Mouse (Mus musculus) forebrain, embryonic 10.5 days (tissue): ENCODE results near the gene Mfng. TPM values are rescaled to one million over a fixed set of nuclear protein-coding genes. Genes with fewer than 3 reads are reported as not detected.

ENCODE experiments used
- DNase-seq: peaks from one replicate; pipeline ENCODE4 v3.0.0-alpha.2; 2017; ENCODE audit warnings: low spot score; ENCODE audit errors: extremely low spot score
- H3K27ac ChIP-seq: fragments of 300-500 bp; sonication (generic); 2 replicates; pipeline ENCODE4 v1.5.1; 2016; ENCODE audit warnings: mild to moderate bottlenecking
- H3K27me3 ChIP-seq: fragments of 300-500 bp; sonication (generic); 2 replicates; pipeline ENCODE4 v1.6.1; 2016; ENCODE audit warnings: mild to moderate bottlenecking; ENCODE audit not compliant: poor library complexity, severe bottlenecking
- H3K36me3 ChIP-seq: fragments of 300-500 bp; sonication (generic); replicated peaks from 2 replicates; pipeline ENCODE4 v1.6.1; 2016; ENCODE audit warnings: mild to moderate bottlenecking, moderate library complexity
- H3K4me1 ChIP-seq: fragments of 300-500 bp; sonication (generic); 2 replicates; pipeline ENCODE4 v1.6.1; 2016
- H3K4me3 ChIP-seq: fragments of 300-500 bp; sonication (generic); 2 replicates; pipeline ENCODE4 v1.5.1; 2016; ENCODE audit warnings: mild to moderate bottlenecking, moderate library complexity
- H3K9me3 ChIP-seq: fragments of 300-500 bp; sonication (generic); 2 replicates; pipeline ENCODE4 v1.6.1; 2016; ENCODE audit warnings: mild to moderate bottlenecking, moderate library complexity
- WGBS: fragments of 180-500 bp; shearing (Covaris S2); methylation state at CpG from one replicate; pipeline ENCODE4 v1.1.7; 2016; 5-methylcytosine and 5-hydroxymethylcytosine counted together
- polyA plus RNA-seq: library from polyadenylated mRNA; unstranded; fragments of >200 nt; fragmentation: Nextera tagmentation; extraction: Ambion mirVana; gene quantifications from 2 replicates; pipeline ENCODE4 v1.2.1, GENCODE M21; 2016

Gene Mfng
- polyA plus RNA-seq = 71.1 and 83.6 TPM in 2 replicates

DNA sequence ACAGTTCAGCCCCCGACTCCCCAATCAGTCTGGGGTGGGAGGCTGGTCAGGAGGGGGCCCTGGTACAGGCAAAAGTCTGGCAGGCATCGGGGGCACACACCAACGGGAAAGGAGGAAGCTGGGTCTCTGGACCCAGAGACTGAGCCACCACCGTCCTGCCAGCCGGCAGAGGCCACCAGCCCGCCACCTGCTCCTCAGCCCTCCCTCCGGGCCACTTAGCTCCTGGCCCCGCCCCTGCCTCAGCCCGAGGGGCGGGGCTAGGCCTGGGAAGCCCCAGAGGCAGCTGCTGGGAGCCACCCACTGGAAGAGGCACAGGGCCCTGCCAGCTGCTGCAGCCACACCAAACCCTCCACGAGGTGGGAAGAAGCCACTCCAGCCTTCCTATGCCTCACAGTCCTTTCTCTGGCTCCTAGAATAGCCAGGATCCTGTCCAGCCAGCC, at the start of gene Mfng:
Gene Mfng (minus strand): TSS at position 186 of the 440 bp plus-strand sequence.
- Histone ChIP-seq H3K4me1 (peaks cover 69% of the 10 kb centered on the region), H3K27ac (peak within 1 kb of the TSS; percentile 94), H3K4me3 (peak within 1 kb of the TSS; percentile 56), H3K27me3 (peaks cover 11% of the 10 kb centered on the region; the same call in 1 of the 2 replicates), H3K9me3 (peaks cover 4% of the 10 kb centered on the region; the same call in 1 of the 2 replicates), H3K36me3 (peaks cover 23% of the 10 kb centered on the region)
- DNase-seq = peak; percentile 77
- WGBS = 2% methylated on average over 11 of the region's 11 CpGs

DNA sequence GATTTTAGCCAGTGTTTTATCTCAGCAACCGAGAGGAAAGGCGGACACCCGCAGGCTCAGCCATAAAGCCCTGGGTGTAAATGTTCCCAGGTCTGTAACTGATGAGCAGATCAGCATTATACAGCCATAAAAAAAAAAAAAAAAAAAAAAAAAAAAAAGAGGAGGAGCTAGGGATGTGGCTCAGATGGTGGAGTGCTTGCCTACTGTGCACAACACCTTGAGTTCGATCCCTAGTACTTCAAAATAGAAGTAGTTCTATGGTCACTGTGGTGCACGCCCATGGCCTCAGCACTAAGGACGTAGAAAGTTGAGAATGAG, 42.8 kb upstream of the Mfng start:
- Histone ChIP-seq H3K27me3 (peaks cover 10% of the 10 kb centered on the region), H3K36me3 (no peaks in the 10 kb centered on the region), H3K27ac (no peak overlapping the region), H3K4me3 (no peak overlapping the region), H3K4me1 (peaks cover 8% of the 10 kb centered on the region; the same call in 1 of the 2 replicates), H3K9me3 (no peaks in the 10 kb centered on the region)
- DNase-seq = no peak
- 82% methylated on average over 6 of the region's 6 CpGs for WGBS

DNA sequence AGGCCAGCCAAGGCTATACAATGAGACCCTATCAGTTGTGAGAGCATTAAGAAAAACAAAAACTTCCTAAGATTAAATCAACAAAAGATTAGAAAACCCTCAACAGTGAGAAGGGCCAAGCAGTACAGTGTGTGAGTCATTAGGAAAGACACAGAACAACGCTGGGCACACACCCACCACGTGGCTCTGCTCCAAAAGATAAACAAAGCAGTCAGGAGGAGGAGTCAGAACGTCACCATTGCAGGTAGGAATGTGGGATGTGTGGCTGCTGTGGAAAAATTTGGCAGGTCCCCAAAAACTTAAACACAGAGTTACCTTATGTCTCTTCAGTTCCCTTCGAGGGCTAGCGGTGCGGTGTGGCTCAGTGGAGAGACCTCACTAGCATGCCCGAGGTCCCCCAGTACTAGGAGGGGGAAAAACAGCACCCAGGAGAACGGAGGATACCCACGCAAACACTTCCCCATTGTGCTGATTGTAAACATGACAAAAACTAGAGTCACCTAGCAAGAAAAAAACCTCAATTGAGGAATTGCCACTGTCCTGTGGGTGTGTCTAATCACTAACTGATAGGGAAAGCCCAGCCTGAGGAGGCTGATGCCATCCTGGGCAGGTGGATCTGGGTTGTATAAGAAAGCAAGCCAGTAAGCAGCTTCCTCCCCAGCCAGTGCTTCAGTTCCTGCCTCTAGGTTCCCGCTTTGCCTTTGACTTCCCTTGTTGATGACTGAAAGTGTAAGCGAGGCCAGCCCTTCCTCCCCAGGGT, 42.2 kb upstream of the Mfng start:
- Histone ChIP-seq H3K9me3 (no peaks in the 10 kb centered on the region), H3K27me3 (peaks cover 5% of the 10 kb centered on the region), H3K36me3 (no peaks in the 10 kb centered on the region), H3K4me1 (peaks cover 6% of the 10 kb centered on the region; the same call in 1 of the 2 replicates), H3K4me3 (no peak overlapping the region), H3K27ac (no peak overlapping the region)
- WGBS = 67% methylated on average over 11 of the region's 11 CpGs
- DNase-seq = no peak

DNA sequence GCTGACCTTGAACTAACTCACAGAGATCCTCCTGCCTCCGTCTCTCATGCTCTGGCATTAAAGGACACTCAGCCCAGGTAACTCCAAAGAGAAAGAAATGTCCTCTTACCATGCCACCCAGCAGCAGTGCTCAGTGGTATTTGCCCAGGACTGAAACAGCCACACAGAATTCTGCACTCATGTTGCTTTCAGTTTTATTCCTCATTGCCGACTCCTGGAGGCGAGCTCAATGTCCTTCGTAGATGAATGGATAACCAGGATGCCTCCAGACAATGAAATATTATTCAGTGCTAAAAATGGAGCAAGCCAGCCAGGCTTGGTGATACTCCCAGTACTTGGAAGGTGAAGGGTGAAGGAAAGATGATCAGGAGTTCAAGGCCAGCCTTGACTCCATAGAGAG, 40.3 kb upstream of the Mfng start:
- no peak overlapping the region for H3K4me3 ChIP-seq
- no peaks in the 10 kb centered on the region for H3K27me3 ChIP-seq
- peaks cover 16% of the 10 kb centered on the region for H3K4me1 ChIP-seq
- WGBS = 94% methylated on average over 4 of the region's 4 CpGs
- H3K9me3 ChIP-seq = no peaks in the 10 kb centered on the region
- H3K27ac ChIP-seq = no peak overlapping the region
- no peaks in the 10 kb centered on the region for H3K36me3 ChIP-seq
- no peak for DNase-seq

DNA sequence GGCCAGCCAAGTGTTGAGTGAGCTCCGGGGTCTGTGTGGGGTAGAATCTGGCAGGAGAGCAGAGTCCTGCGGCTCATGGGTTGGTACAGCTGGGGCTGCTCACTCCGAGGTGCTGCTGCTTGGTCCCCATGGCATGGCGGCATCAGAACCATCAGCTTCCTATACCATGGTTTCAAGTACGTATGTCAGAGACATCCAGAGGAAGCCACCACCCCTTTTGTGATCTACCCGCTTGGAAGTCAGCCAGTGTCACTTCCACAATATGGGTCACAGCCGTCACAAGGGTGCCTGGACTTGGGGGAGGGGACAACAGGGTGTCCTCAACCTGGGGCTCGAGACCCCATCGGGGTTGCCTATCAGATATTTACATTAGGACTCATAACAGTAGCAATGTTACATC, 36.9 kb upstream of the Mfng start:
- DNase-seq = no peak
- 90% methylated on average over 9 of the region's 9 CpGs for WGBS

DNA sequence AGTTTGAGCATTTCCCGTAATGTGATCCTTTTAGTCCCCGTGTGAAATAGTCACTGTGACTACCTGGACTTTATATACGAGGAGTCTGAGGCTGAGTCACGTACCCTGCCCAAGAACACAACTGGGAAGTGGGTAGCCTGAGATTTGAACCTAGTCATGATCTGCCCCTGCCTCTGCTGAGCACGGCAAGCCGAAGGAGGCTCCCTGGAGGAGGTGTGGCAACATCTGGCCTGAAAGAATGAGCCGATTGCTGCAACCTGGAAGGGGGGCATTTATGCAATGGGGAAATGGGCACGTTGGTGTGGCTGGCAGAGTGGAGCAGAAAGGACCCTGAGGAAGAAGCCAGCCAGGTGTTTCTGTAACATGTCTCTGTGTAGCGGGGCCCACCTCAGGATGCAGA, 36.5 kb upstream of the Mfng start:
- DNase-seq = no peak
- whole genome bisulfite sequencing = 80% methylated on average over 9 of the region's 9 CpGs
- H3K27ac ChIP-seq = no peak overlapping the region
- H3K27me3 ChIP-seq = peaks cover 35% of the 10 kb centered on the region
- H3K9me3 ChIP-seq = no peaks in the 10 kb centered on the region
- H3K36me3 ChIP-seq = no peaks in the 10 kb centered on the region
- H3K4me1 ChIP-seq = peaks cover 31% of the 10 kb centered on the region
- no peak overlapping the region for H3K4me3 ChIP-seq

More for the DNA sequence above, 36.9 kb upstream of the Mfng start:
- H3K4me1 ChIP-seq = peaks cover 30% of the 10 kb centered on the region
- no peaks in the 10 kb centered on the region for H3K36me3 ChIP-seq
- H3K27ac ChIP-seq = no peak overlapping the region
- H3K27me3 ChIP-seq = peaks cover 31% of the 10 kb centered on the region
- no peaks in the 10 kb centered on the region for H3K9me3 ChIP-seq
- H3K4me3 ChIP-seq = no peak overlapping the region

DNA sequence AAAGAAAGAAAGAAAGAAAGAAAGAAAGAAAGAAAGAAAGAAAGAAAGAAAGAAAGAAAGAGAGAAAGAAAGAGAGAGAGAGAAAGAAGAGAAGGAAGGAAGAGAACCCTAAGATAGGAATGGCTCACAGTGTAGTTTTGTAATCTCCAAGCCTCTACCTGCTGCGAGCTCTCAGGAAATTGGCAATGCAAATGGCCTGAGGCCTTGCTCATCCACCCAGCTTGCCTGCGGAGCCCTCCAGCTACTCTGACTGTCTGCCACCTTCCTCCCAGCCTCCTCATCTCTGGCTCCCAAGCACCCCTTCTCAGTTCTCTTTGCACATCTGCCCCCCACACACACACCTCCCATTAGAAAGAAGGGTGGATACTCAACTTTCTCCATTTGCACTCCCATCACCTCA, 35.7 kb upstream of the Mfng start:
- Histone ChIP-seq H3K36me3 (no peaks in the 10 kb centered on the region), H3K9me3 (no peaks in the 10 kb centered on the region), H3K4me1 (peaks cover 38% of the 10 kb centered on the region), H3K27me3 (peaks cover 42% of the 10 kb centered on the region), H3K27ac (no peak overlapping the region), H3K4me3 (no peak overlapping the region)
- WGBS = 78% methylated on average over 2 of the region's 2 CpGs
- no peak for DNase-seq

DNA sequence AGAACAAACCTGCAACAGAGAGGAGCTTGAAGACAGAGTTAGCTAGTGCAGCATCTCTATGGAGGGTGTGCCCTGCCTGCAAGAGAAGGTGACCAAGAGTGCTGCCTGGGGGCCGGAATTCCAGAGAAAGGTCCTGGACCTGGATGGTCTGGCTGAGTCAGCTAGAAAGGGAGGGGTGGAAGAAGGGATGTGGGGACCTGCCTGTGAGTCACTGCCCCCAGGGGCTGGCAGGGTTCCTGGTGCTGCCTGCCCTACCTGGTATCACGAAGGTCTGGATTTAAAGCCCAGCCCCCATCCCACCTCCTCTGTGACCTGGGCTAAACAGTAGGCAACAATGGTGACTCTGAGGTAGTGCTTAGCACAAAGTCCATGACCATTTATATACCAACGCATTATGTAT, 33.9 kb upstream of the Mfng start:
- H3K9me3 ChIP-seq = no peaks in the 10 kb centered on the region
- WGBS = 74% methylated on average over 3 of the region's 3 CpGs
- no peak overlapping the region for H3K27ac ChIP-seq
- no peak overlapping the region for H3K4me3 ChIP-seq
- H3K27me3 ChIP-seq = peaks cover 61% of the 10 kb centered on the region
- peaks cover 57% of the 10 kb centered on the region for H3K4me1 ChIP-seq
- no peak for DNase-seq
- no peaks in the 10 kb centered on the region for H3K36me3 ChIP-seq

DNA sequence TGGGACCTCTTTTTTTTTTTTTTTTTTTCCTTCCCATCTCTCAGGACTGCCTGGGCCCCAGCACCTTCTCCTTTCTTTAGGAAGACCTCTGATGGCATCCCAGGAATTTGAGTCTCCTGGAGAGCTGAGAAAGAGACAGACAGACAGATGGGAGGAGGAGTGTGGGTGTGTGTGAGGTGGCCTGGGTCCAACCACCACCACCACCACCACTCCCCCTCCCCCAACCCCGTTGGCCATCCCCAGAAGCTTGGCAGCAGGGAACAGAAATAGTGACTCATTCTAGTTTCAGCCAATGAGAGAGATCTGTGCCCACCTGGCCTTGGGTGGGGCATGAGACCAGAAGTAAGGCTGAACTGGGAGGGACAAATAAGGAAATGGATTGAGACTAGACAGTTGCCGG, 33.3 kb upstream of the Mfng start:
- H3K9me3 ChIP-seq = no peaks in the 10 kb centered on the region
- WGBS = 42% methylated on average over 2 of the region's 2 CpGs
- H3K36me3 ChIP-seq = no peaks in the 10 kb centered on the region
- H3K27me3 ChIP-seq = peaks cover 66% of the 10 kb centered on the region
- H3K27ac ChIP-seq = no peak overlapping the region
- no peak for DNase-seq
- H3K4me1 ChIP-seq = peaks cover 62% of the 10 kb centered on the region
- H3K4me3 ChIP-seq = no peak overlapping the region

DNA sequence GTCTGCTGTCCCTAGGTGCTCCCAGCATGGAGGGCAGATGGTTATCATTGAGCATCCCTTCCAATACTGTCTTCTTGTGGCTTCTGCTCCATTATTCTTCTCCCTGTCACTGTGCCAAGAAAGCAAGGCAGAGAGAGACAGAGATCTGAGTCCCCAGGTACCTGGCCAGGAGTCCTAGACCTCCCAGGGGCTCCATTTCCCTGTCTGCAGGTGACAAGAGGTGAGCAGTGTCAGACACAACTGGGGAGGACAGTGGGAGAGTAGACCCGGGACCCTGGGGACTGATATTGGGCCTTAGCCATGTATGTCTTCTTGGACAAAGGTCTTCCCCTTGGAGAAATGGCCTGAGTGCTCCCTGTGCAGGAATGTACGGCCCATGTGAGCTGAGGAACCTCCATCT, 32.1 kb upstream of the Mfng start:
- Histone ChIP-seq H3K9me3 (no peaks in the 10 kb centered on the region), H3K36me3 (no peaks in the 10 kb centered on the region), H3K27ac (no peak overlapping the region), H3K4me1 (peaks cover 58% of the 10 kb centered on the region), H3K4me3 (no peak overlapping the region), H3K27me3 (peaks cover 79% of the 10 kb centered on the region)
- no peak for DNase-seq
- WGBS = 91% methylated on average over 2 of the region's 2 CpGs

DNA sequence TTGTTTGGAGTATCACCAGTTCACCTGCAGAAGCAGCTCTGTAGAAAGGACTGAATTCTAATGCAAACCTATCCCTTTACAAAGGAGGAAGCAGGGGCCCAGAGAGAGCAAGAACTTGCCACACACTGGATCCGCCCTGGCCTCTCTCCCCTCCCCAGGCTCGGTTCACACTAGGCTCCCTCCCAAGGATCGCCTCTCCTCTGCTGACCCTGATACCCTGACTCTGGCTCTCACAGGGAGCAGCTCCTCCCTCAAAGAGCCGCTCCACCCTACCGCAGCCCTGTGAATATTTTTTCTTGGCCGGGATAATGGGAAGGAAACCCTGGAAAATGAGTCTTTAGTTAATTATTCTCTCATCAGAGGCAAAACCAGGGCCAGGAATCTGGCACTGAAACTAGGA, 31.1 kb upstream of the Mfng start:
- no peaks in the 10 kb centered on the region for H3K9me3 ChIP-seq
- peaks cover 85% of the 10 kb centered on the region for H3K27me3 ChIP-seq
- 5% methylated on average over 6 of the region's 6 CpGs for WGBS
- no peaks in the 10 kb centered on the region for H3K36me3 ChIP-seq
- no peak for DNase-seq
- H3K27ac ChIP-seq = no peak overlapping the region
- H3K4me3 ChIP-seq = no peak overlapping the region
- peaks cover 50% of the 10 kb centered on the region for H3K4me1 ChIP-seq

DNA sequence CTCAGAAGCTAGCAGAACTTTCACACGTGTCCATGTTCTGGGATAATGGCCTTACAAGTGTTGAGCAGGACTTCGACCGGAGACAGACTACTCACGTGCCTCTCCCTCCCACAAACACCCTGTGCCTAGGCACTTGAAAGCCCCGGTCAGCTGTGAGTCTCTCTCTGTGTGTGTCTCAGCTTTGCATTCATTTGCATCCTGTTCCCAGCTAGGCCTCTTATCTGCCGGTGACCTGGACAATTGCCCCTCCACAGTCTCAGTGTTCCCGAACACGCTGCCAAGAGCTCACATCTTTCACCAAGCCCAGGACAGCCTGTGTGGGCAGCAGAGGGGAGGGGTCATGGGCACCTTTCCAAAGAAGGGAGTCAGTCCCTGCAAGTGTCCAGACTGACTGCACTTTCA, 30.2 kb upstream of the Mfng start:
- Histone ChIP-seq H3K36me3 (no peaks in the 10 kb centered on the region), H3K9me3 (no peaks in the 10 kb centered on the region), H3K27ac (no peak overlapping the region), H3K4me1 (peaks cover 52% of the 10 kb centered on the region), H3K4me3 (peak overlapping the region; percentile 11), H3K27me3 (peaks cover 92% of the 10 kb centered on the region)
- DNase-seq = no peak
- WGBS = 2% methylated on average over 8 of the region's 8 CpGs

DNA sequence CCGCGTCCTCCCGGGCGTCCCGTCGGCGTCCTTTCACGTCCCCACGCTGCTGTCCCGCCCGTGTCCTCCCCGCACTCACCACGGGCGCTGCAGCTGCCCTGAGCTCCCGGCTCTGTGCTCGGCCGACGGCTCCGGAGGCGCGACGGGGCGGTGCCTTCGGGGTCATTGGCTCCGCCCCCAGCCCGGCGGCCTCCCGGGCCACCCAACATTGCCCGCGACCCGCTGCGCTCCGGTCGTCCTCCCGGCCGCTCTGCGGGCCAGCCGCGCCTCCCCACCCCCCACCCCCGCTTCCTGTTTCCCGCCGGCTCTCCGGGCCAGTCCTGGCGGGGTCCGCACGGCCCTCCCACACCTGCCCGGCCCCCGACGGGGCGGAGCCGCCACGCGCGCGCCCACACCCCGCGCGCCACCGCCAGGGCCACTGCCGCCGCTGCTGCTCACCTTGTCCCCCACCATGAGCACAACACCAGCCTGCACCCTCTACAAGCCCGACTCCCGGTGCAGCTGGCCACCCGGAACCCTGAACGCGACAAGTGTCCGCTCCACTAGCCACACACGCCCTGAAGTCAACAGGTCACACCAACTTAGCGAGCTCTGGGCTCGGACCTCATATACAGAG, 29.6 kb upstream of the Mfng start, which contains the start of gene Card10:
Gene Card10 (minus strand): TSS at position 267 of the 616 bp plus-strand sequence.
- WGBS = 1% methylated on average over 70 of the region's 70 CpGs
- Histone ChIP-seq H3K27ac (peak within 1 kb of the TSS; percentile 76), H3K27me3 (peaks cover 93% of the 10 kb centered on the region), H3K4me1 (peaks cover 53% of the 10 kb centered on the region), H3K4me3 (peak within 1 kb of the TSS; percentile 64), H3K9me3 (no peaks in the 10 kb centered on the region), H3K36me3 (no peaks in the 10 kb centered on the region)
- DNase-seq = no peak
